Mouse (Mus musculus): Measurements from ENCODE around the gene F2rl2.

The F2rl2 gene

DNA sequence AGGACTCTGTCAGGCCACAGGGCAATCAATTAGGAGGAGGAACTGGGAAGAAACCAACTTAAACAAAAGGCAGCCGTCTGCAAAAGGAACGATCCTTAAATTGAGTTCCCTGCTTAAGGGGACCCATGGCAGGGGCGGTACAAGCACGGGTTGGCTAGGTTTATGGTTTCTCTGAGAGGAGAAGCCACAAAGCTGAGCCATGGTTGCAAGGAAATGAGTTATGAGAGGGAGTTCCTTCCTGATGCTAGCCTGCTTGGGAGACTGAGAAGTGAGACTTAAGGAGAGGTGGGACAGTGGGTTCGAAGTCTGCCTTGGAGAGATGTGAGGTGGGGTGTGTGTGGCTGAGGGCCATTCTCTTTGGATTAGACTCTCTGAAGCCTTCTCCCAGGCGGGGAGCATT, 1.2 kb downstream of the F2rl2 start:
- no peak for DNase-seq (ENCODE audit: low read depth, low spot score)

DNA sequence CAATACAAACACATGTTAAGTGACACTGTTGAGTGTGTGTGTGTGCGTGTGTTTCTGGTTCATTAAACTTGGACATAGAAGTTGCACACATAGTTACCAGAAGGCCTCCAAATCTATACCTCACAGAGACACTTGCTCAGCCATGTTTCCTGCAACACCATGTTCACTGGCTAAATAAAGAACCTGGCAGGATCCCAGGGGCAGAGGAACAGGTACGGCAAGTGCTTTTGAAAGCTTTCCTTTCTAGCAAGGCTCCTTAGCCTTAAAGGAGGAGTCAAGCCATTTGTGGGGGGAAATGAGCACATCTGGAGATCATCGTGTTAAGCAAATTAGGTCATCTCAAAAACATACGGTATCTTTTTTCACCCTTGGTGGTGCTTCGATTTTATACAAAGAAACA, 6.7 kb downstream of the F2rl2 start:
- no peak for DNase-seq (ENCODE audit: low read depth, low spot score)

DNA sequence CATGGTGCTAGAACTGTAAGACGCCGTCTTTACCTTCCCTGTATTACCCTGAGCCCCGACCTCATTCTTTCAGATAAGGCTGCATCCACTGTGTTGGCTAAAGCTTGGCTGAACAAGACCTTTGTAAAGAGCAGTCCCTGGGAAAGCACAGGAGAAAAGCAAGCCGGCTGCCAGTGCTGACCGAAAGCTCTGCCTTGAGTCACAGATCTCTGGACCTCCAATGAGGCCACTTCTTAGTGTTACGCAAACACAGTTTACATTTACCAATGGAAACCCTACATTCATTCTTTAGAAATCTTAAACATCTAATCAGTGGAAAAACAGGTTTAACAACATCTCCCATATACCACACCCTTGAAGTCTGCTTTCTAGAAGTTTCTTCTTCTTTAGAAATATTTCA, 8.9 kb downstream of the F2rl2 start:
- no peak for DNase-seq (ENCODE audit: low read depth, low spot score)

DNA sequence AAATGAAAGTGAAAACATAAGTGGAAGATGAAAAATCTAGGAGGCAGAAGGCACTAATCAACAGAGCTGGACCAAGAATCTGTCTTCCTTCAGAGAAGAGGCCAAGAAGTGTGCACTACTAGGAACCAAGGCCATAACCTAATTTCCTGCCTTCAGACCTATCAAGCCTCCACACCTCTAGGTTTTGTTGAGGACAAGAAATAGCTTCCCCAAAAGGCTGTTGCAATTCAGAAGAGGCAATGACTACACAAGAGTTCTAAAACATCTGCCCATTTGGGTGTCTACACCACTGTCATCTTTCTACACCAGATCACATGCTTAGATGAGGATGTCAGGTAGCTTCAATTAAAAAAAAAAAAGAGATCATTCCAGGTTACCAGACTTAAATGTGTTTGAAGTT, 15.4 kb downstream of the F2rl2 start:
- no peak for DNase-seq (ENCODE audit: low read depth, low spot score)

DNA sequence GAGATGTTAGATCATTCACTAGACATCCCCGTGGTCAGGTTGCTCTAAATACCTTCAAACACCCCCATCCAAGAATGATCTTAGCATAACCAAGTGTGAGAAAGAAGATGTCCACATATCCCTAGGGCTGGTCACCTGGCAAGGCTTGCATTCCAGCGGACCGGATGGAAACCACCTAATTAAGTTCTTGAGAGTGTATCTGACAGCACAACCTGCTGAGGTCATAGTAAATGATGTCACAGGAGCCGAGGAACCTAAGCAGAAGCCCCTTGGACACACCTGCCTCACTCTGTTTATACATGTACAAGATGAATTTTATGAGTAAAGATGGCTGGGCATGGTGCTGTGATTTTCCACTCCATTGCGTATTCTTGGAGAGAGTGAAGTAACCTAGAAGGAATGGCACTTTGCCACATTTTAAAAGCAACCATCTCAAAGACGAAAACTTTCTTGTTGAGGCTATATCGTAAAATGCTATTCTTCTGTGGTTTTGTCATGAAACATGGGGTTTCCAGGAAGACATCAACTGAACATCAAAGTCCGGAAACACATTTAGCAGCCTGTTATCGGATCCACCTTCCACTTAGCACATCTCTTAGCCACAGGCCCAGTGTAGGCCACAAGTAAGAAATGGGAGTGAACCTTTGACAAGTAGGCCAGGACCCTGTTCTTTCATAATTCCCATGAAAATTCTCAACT, 16.1 kb downstream of the F2rl2 start:
- DNase-seq (ENCODE audit: low read depth, low spot score), result no peak

DNA sequence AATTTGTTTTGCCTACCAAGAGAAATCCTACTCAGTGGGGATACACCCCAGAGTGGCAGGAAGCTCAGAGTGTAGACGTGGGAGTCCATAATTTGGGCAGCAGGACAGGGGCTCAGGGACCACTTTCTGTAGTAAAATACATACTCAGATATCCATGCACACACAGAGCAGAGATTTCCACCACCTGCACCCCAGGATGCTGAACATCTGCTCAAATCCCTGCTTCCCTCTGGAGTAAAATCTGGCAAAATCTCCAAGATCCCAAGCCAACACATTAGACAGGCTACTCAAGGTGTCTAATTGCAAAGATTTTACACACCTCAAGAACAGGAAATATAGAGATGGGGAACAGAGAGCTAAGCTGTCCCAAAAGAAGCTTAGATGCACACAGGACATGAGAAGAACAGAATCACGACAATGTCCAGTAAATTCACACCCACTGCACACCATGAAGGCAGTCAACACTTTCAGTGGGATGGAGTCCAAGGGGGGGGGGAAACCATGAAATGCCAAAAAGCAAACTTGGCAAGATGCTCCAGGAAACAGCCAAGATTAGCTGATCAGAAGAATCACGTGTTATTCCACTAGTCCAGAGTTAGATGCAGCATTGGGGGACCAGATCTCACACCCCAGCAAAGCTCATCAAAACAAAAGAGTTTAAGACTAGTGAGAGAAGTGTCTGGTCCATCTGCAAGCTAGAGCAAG, 17.8 kb downstream of the F2rl2 start:
- DNase-seq (ENCODE audit: low read depth, low spot score), result no peak

DNA sequence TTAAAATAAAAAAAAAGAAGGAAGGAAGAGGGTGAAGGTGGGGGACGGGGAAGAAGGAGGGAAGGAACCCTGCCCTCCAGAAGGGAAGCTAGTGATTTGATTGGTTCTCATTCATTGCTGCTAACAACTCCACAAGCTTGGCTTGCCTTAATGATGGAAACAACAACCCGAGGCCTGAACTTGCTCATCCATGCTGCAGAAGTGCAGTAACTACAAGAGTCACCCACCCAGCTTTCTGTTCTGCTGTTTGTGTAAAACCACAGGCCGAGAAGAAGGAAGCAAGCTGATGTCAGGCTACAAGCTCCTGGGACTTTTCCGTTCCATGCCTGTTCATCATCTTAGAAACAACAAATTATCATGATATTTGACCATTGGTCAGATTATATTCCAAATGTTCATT, 18.7 kb downstream of the F2rl2 start:
- no peak for DNase-seq (ENCODE audit: low read depth, low spot score)

DNA sequence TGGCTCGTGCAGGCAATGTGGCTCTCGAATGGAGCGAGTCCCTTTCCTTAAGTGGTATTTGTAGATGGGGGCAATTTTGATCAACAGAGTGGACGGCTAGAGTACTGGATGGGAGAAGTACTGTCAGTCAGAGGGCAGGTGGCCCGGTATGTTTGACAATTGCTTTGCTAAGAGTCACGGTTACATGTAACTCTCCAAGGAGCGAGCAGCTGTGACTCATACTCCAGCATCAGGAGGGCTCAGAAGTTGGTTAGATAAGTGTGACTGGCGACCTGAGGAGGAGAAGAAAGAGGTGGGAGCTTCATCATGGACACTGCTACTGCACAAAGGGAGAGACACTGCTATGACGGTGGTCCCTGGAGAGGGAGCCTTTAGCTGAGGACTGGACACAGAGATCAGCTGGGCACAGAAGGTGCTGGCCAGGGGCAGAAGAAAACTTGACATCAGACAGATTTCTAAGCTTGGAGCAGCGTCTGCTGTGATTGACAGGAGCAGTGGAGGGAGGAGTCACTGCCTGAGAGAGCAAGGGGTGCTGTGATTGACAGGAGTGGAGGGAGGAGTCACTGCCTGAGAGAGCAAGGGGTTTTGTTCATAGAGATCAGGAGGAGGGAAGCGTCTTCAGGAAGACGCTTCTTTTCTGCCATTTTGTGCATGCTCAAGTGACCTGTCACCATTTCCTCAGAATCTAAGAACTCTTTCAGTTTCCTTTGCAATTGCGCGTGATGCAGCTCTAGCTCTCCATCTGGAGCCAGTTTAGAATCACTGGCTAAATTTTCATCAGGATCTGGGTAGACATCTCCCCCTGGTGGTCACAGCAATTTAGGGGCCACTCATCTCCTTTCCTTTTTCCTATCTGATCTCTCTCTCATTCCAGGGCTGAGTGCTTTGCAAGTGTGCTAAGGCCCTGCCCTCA, 22.9 kb downstream of the F2rl2 start:
- DNase-seq (ENCODE audit: low read depth, low spot score), result peak; percentile 49

DNA sequence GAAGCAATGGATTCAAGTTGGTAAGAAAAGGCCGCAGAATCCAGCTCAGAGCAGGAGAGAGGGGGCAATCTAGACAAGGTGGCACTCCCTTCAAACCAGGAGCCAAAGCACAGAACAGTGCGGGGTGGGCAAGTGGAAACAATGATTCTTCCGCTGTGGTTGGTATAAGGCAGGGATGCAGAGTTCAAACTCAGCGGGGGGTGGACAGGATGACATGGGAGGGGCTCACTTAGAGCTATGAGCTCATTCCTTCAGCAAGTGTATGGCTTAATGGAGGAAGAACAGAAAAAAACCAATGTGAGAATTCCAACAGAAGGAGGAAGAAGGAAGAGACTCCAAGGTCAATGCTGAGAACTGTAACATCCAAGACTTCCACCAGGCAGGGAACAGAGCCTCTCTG, 33.8 kb downstream of the F2rl2 start:
- no peak for DNase-seq (ENCODE audit: low read depth, low spot score)

DNA sequence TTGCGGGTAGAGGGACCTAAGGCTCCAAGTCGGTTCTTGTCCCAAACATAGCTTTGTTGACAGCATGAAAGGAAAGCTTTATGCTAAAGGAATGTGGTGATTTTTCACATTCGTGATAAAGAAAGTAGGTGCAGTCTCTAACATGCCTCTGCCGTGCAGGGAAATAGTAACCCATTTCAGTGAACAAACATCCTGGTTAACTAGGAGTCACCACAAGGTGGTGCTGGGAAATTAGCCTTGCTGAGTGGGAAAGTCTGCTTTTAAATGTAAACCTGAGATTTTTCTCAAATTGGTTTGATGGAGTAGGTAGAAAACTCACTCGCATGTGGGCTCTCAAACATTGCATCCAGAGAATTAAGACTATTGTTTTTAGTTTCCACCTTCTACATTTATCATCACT, 43.0 kb downstream of the F2rl2 start:
- no peak for DNase-seq (ENCODE audit: low read depth, low spot score)

DNA sequence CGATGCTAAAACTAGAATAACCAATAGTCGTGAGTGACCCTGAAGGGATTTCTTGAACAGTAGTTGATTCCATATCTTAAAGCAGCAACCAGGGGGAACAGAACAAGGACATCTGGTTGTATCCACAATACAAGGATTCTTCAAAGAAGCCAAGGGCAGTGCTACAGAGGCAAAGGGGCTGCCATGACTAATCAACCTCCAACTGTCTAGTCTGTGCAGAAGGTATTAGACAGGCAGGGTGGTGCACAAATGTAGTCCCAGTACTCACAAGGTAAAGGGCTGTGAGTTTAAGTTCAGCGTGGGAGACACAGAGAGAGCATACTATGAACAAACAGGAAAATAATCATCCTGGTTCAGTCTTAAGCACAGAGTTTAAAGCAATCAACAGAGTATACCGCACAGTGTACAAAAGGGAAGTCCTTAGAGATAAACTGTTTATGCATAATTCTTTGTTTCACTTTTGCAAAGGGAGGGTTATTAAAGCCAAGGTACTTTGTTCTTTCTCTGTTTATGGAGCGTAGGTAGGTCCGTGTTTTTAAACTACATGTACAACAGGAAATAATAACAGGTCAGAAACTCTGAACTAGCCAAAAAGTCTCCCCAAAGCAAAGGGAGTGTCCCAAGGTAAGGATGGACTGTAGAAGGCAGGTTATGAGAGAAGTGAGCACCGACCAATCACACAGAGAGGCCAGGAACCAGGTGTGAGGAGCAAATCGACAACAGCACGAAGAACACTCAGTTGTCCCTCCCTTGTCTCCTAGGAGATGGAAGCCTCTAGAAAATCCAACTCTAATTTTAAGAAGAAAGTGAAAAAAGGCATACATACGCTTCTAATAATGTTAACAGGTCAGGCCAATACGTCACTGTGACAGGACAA, 45.4 kb downstream of the F2rl2 start:
- no peak for DNase-seq (ENCODE audit: low read depth, low spot score)

DNA sequence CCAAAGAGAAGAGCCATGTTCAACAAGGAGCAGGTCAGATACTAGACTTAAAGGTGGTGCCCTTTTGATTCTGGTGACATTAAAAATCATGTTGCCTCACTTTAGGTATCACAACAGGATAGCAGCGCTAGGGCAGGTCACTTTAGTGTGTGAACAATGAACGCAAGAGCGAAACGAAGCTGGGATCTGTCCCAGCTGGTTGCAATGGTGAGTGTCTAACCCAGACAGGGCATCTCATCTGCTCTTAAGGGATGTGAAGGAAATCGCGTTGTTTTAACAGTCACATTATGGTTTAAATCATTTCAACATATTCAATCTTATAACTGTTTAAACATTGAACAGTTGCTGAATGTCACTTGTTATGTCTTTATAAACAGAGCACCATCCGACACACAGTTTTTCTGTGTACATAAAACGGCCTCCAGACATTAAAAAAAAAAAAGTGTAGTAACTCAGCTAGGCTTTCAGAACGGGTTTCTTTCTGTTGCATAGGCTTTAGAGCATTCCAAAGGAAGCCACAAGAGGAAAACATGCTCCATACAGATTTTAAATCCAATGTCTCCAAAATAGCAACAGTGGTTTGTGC, 46.3 kb downstream of the F2rl2 start:
- no peak for DNase-seq (ENCODE audit: low read depth, low spot score)

DNA sequence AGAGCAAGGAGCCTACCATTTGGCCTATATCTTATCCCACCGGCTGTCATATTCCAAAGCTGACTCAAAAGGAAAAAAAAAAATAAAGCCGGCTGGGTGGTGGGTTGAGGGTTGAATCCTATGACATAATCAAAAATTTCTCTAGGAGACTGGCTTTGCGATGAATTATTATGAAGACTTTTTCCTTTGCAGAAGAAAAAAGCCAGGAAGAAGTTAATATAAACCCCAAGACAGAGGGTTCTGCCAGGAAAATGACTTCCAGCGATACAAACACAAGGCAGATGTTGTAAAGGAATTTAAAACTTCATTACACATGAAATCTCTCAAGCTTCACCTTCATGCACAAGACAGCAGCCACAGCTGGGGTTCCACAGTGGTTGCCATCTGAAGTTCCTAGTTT, 48.8 kb downstream of the F2rl2 start:
- DNase-seq (ENCODE audit: low read depth, low spot score), result no peak

DNA sequence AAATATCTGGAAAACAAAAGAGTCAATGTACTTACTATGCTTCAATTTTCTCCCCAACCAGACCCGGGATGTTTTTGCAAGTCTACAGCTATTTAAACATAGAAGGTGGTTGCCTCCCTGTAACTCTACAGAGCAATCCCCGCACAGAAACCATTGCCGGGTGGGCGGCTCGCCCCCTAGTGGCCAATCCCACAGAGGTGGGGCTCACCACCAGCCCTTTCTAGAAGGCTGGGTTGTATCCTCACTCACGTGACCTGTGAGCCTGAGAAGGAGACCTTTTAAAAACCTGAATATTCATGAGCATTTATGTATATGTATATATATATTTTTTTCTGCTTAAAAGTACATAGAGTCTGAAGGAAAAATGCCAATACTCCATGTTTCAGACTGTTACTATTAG, 49.9 kb downstream of the F2rl2 start:
- DNase-seq (ENCODE audit: low read depth, low spot score), result peak; percentile 30

DNA sequence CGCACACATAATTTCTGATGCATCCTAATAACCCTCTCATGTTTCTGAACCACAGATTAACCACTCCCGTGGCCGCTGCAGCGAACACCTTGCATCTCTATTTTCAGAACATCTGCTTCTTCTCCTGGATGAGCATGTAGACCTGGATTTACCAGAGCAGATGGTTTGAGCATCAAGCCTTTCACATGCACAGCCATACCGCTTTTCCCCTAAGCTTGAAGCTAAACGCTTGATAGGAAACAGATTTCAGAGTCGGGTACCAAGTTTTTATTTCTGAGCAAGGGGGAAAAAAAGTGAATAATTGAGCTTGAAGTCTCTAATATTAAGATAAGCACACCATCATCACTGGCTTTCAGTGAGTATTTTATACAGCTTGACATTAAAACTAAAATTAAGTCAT, 50.4 kb downstream of the F2rl2 start:
- no peak for DNase-seq (ENCODE audit: low read depth, low spot score)

DNA sequence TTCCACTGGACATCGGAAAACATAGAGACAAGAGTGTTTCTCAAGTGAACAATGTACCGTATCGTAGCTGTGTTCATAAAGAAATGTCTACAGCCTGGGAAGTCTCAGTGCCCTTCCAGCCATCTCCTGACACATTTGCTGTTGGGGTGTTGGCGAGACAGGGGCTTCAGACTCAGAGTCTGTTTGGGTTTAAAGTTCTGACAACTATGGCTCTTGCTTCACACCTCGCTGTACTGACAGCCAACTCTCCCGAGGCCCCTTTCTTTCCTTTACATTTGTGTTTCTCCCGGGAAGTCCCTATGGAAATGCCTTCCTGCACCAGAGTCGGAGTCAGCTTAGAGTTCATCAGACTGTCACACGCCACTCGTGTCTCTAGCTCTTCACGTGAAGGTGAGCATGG, 50.9 kb downstream of the F2rl2 start:
- DNase-seq (ENCODE audit: low read depth, low spot score), result no peak

Measured in A20 (cell line).